Mouse (Mus musculus) c-Kit-positive CD71-positive TER-119-negative erythroid progenitor cells, embryonic 14.5 days (primary cell): ENCODE data around the gene Runx3.

Experiments used
- DNase-seq: peaks from one replicate; pipeline ENCODE4 v3.0.0-alpha.2; 2013; ENCODE audit warnings: low read depth

Gene Runx3

GRCm38 (mm10) chr4:135221632-135222407 lies 101.4 kb downstream of the Runx3 start:
- DNase-seq = no peak

- DNase-seq = no peak
These were observed 103.4 kb downstream of the Runx3 start for GRCm38 (mm10) chr4:135223808-135224207.

GRCm38 (mm10) chr4:135226008-135226667 lies 105.7 kb downstream of the Runx3 start:
- DNase-seq = no peak
